Mouse (Mus musculus) spleen, adult 2 months (tissue): ENCODE measurements at regions not wholly inside any gene's neighbourhood (a gene's known extent, or its start where the extent isn't known, plus 50 kb on each side); places are given as distances from the start of the nearest gene placed in this dataset.

ENCODE experiments used
- CTCF ChIP-seq: fragments of 200-500 bp; IDR thresholded peaks from 2 replicates; pipeline ENCODE4 v1.5.1; 2011; ENCODE audit warnings: mild to moderate bottlenecking, inconsistent platforms; ENCODE audit not compliant: insufficient read depth, insufficient read length, insufficient replicate concordance; ENCODE audit errors: extremely low read depth
- POLR2A ChIP-seq: fragments of 200-500 bp; IDR thresholded peaks from 2 replicates; pipeline ENCODE4 v1.6.1; 2011; ENCODE audit warnings: low read depth, low read length, inconsistent platforms

DNA sequence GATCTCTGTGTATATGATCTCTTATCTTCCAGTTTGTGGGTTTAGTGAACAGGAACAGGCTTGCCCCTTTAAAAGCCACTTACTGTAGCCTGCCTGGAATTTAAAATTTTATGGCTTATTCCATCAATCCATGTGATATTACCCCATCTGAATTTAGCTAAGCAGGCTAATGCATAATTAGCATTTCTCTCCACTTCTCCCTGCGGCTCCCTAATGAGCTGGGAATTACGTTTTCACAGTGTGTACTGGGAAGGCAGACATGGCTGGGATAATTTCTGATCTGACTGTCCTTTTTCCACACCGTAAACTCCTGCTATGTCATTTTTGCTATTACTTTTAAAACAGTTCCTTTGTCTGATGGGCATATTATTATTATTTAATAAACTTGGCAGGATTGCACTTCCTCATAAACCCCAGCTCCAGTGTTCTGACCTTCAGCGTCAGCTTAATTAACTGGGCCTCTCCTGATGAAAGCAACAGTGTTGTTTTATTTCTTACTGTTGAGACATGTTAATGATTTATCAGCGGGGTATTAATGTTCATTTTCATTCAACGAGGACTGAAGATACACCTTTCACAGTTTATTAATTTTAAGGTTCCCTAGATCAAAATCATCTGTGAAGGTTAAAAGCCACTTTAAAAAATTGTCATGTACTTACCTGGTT, 185.4 kb upstream of the Lcorl start:
- no peak for TF ChIP-seq POLR2A
- TF ChIP-seq CTCF: no peak
